Mouse (Mus musculus): Measurements from ENCODE around the gene Slc25a51. TPM values are rescaled to one million over a fixed set of nuclear protein-coding genes. Genes with fewer than 3 reads are reported as not detected.
A peak's percentile ranks its signal among the peaks of the same experiment; 100 is the strongest.

Gene Slc25a51
- total RNA-seq (2012; rRNA removed) (30.3 and 44.4 TPM in 2 replicates), total RNA-seq (2014; rRNA removed) (37.1 and 44.7 TPM in 2 replicates), polyA plus RNA-seq (2012; ENCODE audit: insufficient read length, low read depth) (26.3 and 27.6 TPM in 2 replicates)

DNA sequence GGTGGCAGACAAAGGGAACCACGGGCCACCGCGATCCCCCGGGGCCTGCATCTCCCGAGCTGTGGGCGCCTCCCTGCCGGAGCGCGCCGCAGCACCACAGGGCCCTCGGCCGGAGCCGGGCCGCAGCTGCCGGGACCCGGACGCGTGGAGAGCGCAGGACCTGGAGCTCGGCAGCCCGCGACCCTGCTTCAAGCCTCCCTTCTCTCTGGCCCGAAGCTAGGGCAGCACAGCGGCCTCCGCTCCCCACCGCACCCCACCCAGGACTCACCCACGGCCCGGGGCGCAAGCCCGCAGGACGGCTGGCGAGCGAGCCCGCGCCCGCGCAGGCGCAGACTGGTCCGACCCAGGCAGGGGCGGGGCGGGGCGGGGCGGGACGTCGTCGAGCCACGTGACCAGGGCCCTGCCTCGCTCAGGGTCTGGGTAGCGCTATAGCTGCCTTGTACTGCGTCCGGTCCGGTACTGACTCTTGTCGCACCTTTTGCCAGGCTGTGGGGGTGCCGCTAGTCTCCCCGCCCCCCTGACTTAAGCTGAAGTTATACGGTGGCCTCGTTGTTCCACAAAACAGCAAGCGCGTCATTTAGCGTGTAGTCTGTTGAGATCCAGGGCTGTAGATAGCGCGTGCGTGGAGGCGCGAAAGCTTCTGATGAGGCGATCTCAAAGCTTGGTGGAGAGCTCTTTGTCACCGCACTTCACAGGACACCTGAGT, at the start of gene Slc25a51:
Gene Slc25a51 (minus strand): TSS at position 340 of the 706 bp plus-strand sequence.
- H3K36me3 ChIP-seq (replicated peaks in 1 of 2; ENCODE audit: control insufficient read depth in 1 of 2, insufficient read depth in 1 of 2, low read length in 1 of 2), result peaks cover 7 to 18% of the 10 kb centered on the region in 2 experiments
- H3K27ac ChIP-seq (ENCODE audit: insufficient read depth, low read depth), result peak within 1 kb of the TSS; percentile 84
- H3K79me2 ChIP-seq (replicated peaks; ENCODE audit: control insufficient read depth, extremely low read depth, insufficient read depth, poor library complexity, severe bottlenecking), result peaks cover 27% of the 10 kb centered on the region
- no peaks in the 10 kb centered on the region for H3K27me3 ChIP-seq (replicated peaks)
- H3K4me2 ChIP-seq (ENCODE audit: insufficient read depth, low read depth, poor library complexity, severe bottlenecking), result peak within 1 kb of the TSS; percentile 94
- DNase-seq (ENCODE audit: extremely low read depth), result peak; percentile 96
- dilution Hi-C loops (cut with MboI; ENCODE audit: extremely low pct_ligation_motif_present, extremely low pct_unique_long_range_greater_than_20kb, low sequenced_read_pairs), result no loop called here
- in situ Hi-C loops (cut with MboI; ENCODE audit: low pct_ligation_motif_present, low pct_unique_long_range_greater_than_20kb, low sequenced_read_pairs), result loop anchor here (10.0 kb wide), 1 partner anchor 304 kb away; the partner anchor contains the start of gene Tomm5
- TF ChIP-seq MXI1 (IDR thresholded peaks at IDR 0.05; ENCODE audit: low read depth, low read length) (peak; percentile 75; the same call in 1 of the 2 replicates), USF2 (conservative IDR thresholded peaks at IDR 0.05; ENCODE audit: low read depth, low read length) (peak; percentile 75), ZMIZ1 (IDR thresholded peaks at IDR 0.05; ENCODE audit: low read depth, low read length) (peak; percentile 72), BHLHE40 (IDR thresholded peaks at IDR 0.05; ENCODE audit: low read depth, low read length) (peak; percentile 62), MAFK (IDR thresholded peaks at IDR 0.05; ENCODE audit: insufficient replicate concordance, low read length) (no peak), POLR2AphosphoS2 (IDR thresholded peaks at IDR 0.05; ENCODE audit: low read depth, low read length) (no peak), JUND (conservative IDR thresholded peaks at IDR 0.05; ENCODE audit: low read depth, low read length) (no peak), USF1 (IDR thresholded peaks at IDR 0.05; ENCODE audit: low read depth, low read length) (peak; percentile 94), GABPA (IDR thresholded peaks at IDR 0.05; ENCODE audit: insufficient replicate concordance, low read depth, low read length) (no peak), MYC (IDR thresholded peaks at IDR 0.05; ENCODE audit: low read depth, low read length) (0 out of 2 replicates have a peak, but pooled peaks have one; percentile 27), ELF1 (IDR thresholded peaks at IDR 0.05; ENCODE audit: low read depth, low read length) (peak; percentile 60), CHD2 (IDR thresholded peaks at IDR 0.05; ENCODE audit: low read length) (peak; percentile 70; the same call in 1 of the 2 replicates), PAX5 (IDR thresholded peaks at IDR 0.05; ENCODE audit: low read length) (no peak), KAT2A (IDR thresholded peaks at IDR 0.05; ENCODE audit: insufficient replicate concordance, low read length) (peak; percentile 61; the same call in 1 of the 2 replicates), RCOR1 (conservative IDR thresholded peaks at IDR 0.05; ENCODE audit: low read depth, low read length) (no peak), MAX (IDR thresholded peaks at IDR 0.05; ENCODE audit: low read length) (peak; percentile 84), RAD21 (IDR thresholded peaks at IDR 0.05; ENCODE audit: low read depth, low read length) (no peak), MAZ (IDR thresholded peaks at IDR 0.05; ENCODE audit: low read depth, low read length) (peak; percentile 82), TBP (conservative IDR thresholded peaks at IDR 0.05; ENCODE audit: low read depth, low read length) (no peak), TCF12 (IDR thresholded peaks at IDR 0.05; ENCODE audit: low read depth, low read length) (peak; percentile 73), CHD1 (IDR thresholded peaks at IDR 0.05; ENCODE audit: low read depth, low read length) (no peak), ETS1 (conservative IDR thresholded peaks at IDR 0.05; ENCODE audit: low read depth, low read length) (peak; percentile 55), HCFC1 (IDR thresholded peaks at IDR 0.05; ENCODE audit: low read depth, low read length) (peak; percentile 82), NELFE (IDR thresholded peaks at IDR 0.05; ENCODE audit: low read depth, low read length) (peak; percentile 85), IRF4 (IDR thresholded peaks at IDR 0.05; ENCODE audit: low read depth, low read length) (peak; percentile 46; the same call in 1 of the 2 replicates), CTCF (conservative IDR thresholded peaks at IDR 0.05 in 1 of 2, IDR thresholded peaks at IDR 0.05 in 1 of 2; ENCODE audit: low read depth in 2 of 2, low read length in 2 of 2) (no peak), NRF1 (IDR thresholded peaks at IDR 0.05; ENCODE audit: low read depth, low read length) (peak; percentile 86), ZC3H11A (IDR thresholded peaks at IDR 0.05; ENCODE audit: low read depth, low read length) (no peak), E2F4 (IDR thresholded peaks at IDR 0.05; ENCODE audit: insufficient replicate concordance, low read depth, low read length) (no peak), ZNF384 (IDR thresholded peaks at IDR 0.05; ENCODE audit: low read depth, low read length) (no peak), POLR2A (IDR thresholded peaks at IDR 0.05; ENCODE audit: low read depth, low read length) (peak; percentile 91), SIN3A (IDR thresholded peaks at IDR 0.05; ENCODE audit: low read length) (no peak; the same call in 1 of the 2 replicates), MEF2A (IDR thresholded peaks at IDR 0.05; ENCODE audit: borderline replicate concordance, low read depth, low read length) (peak; percentile 25; the same call in 1 of the 2 replicates)
- H3K9ac ChIP-seq (ENCODE audit: insufficient read depth, low read depth), result peak within 1 kb of the TSS; percentile 99
- H3K4me1 ChIP-seq (ENCODE audit: control insufficient read depth in 1 of 2, insufficient read depth in 2 of 2), result peaks cover 9 to 41% of the 10 kb centered on the region in 2 experiments
- no peaks in the 10 kb centered on the region for H3K9me3 ChIP-seq (replicated peaks; ENCODE audit: low read length)
- H3K4me3 ChIP-seq (replicated peaks in 1 of 3; ENCODE audit: low read depth in 2 of 3, low read length in 2 of 3, poor library complexity in 1 of 3), result peak within 1 kb of the TSS; percentile 58 to 95 (median 93)

Data from CH12.LX (cell line).